Mouse (Mus musculus) myocyte (in vitro differentiated cells): Measurements from ENCODE around the gene Elmsan1.

Experiments used
- POLR2A ChIP-seq: IDR thresholded peaks from one replicate; pipeline ENCODE4 v1.6.1; 2011; ENCODE audit warnings: low read depth, mild to moderate bottlenecking, control low read depth, moderate library complexity; ENCODE audit not compliant: insufficient read length
- POLR2AphosphoS2 ChIP-seq: IDR thresholded peaks from one replicate; pipeline ENCODE4 v1.6.1; 2011; ENCODE audit warnings: low read depth, control low read depth; ENCODE audit not compliant: insufficient read length

GRCm38 (mm10) chr12:84147954-84148621, 70.6 kb downstream of the Elmsan1 start, which contains the start of gene Pnma1:
- TF ChIP-seq POLR2AphosphoS2 = peak; percentile 72
- TF ChIP-seq POLR2A = no peak
